Mouse (Mus musculus) embryonic facial prominence, embryonic 14.5 days (tissue): ENCODE data around the gene Arhgap35. TPM values are rescaled to one million over a fixed set of nuclear protein-coding genes. Genes with fewer than 3 reads are reported as not detected.

ENCODE experiments used
- ATAC-seq: fragments of 200-750 bp; cut with Nextera tagmentation; 2 replicates; pipeline ENCODE4 v1.8.0; 2017; ENCODE audit warnings: low read depth, moderate number of reproducible peaks, moderate TSS enrichment
- DNase-seq: peaks from one replicate; pipeline ENCODE4 v3.0.0-alpha.2; 2015; ENCODE audit warnings: low spot score
- H3K27ac ChIP-seq: fragments of 300-500 bp; sonication (generic); replicated peaks from 2 replicates; pipeline ENCODE4 v1.5.1; 2014; ENCODE audit warnings: low read depth, mild to moderate bottlenecking, low read length, moderate library complexity
- H3K27me3 ChIP-seq: fragments of 300-500 bp; sonication (generic); replicated peaks from 2 replicates; pipeline ENCODE4 v1.6.1; 2014; ENCODE audit warnings: low read length; ENCODE audit not compliant: control insufficient read depth, insufficient read depth
- H3K36me3 ChIP-seq: fragments of 300-500 bp; sonication (generic); 2 replicates; pipeline ENCODE4 v1.6.1; 2014; ENCODE audit warnings: low read length, mixed read lengths; ENCODE audit not compliant: control insufficient read depth, insufficient read depth
- H3K4me1 ChIP-seq: fragments of 300-500 bp; sonication (generic); 2 replicates; pipeline ENCODE4 v1.6.1; 2014; ENCODE audit warnings: antibody characterized with exemption, low read length; ENCODE audit not compliant: control insufficient read depth, insufficient read depth
- H3K4me2 ChIP-seq: fragments of 300-500 bp; sonication (generic); 2 replicates; pipeline ENCODE4 v1.6.1; 2014; ENCODE audit warnings: low read depth, mild to moderate bottlenecking, low read length, moderate library complexity, mixed read lengths
- H3K4me3 ChIP-seq: fragments of 300-500 bp; sonication (generic); 2 replicates; pipeline ENCODE4 v1.5.1; 2014; ENCODE audit warnings: low read depth, mild to moderate bottlenecking, low read length
- H3K9ac ChIP-seq: fragments of 300-500 bp; sonication (generic); 2 replicates; pipeline ENCODE4 v1.6.1; 2014; ENCODE audit warnings: low read depth, mild to moderate bottlenecking, low read length, moderate library complexity, mixed read lengths
- H3K9me3 ChIP-seq: fragments of 300-500 bp; sonication (generic); 2 replicates; pipeline ENCODE4 v1.6.1; 2016; ENCODE audit warnings: low read length; ENCODE audit not compliant: control insufficient read depth
- WGBS: fragments of 180-500 bp; shearing (Covaris S2); extraction: QIAGEN DNeasy Blood & Tissue Kit; methylation state at CpG from one replicate; pipeline ENCODE4 v1.1.7; 2014; 5-methylcytosine and 5-hydroxymethylcytosine counted together
- polyA plus RNA-seq: library from polyadenylated mRNA; unstranded; fragments of >200 nt; fragmentation: Nextera tagmentation; extraction: Ambion mirVana; gene quantifications from 2 replicates; pipeline ENCODE4 v1.2.1, GENCODE M21; 2014

Arhgap35 gene
- polyA plus RNA-seq, 1 experiment from 2014 or later = 23.0 TPM

- 21% methylated on average over 10 of the region's 10 CpGs for WGBS
- peak; percentile 13; the same call in 1 of the 2 replicates for ATAC-seq
These were observed 15.0 kb upstream of the Arhgap35 start for GRCm38 (mm10) chr7:16629598-16630296.

GRCm38 (mm10) chr7:16628096-16628771 is 13.4 kb upstream of the Arhgap35 start:
- no peaks in the 10 kb centered on the region for H3K4me1 ChIP-seq
- H3K4me3 ChIP-seq = no peak overlapping the region
- peak; percentile 78 for DNase-seq
- H3K4me2 ChIP-seq = no peak overlapping the region
- no peak overlapping the region for H3K27ac ChIP-seq
- peak; percentile 78 for ATAC-seq
- H3K9me3 ChIP-seq = no peaks in the 10 kb centered on the region
- no peaks in the 10 kb centered on the region for H3K27me3 ChIP-seq
- WGBS = 34% methylated on average over 12 of the region's 12 CpGs
- no peak overlapping the region for H3K9ac ChIP-seq
- no peaks in the 10 kb centered on the region for H3K36me3 ChIP-seq

More at GRCm38 (mm10) chr7:16629598-16630296, 15.0 kb upstream of the Arhgap35 start:
- Histone ChIP-seq H3K27me3 (no peaks in the 10 kb centered on the region), H3K4me3 (no peak overlapping the region), H3K4me1 (no peaks in the 10 kb centered on the region), H3K9me3 (no peaks in the 10 kb centered on the region), H3K36me3 (no peaks in the 10 kb centered on the region), H3K27ac (no peak overlapping the region), H3K4me2 (no peak overlapping the region), H3K9ac (no peak overlapping the region)
- peak; percentile 50 for DNase-seq

GRCm38 (mm10) chr7:16623687-16624086 is 8.9 kb upstream of the Arhgap35 start:
- Histone ChIP-seq H3K4me1 (peaks cover under 1% of the 10 kb centered on the region; the same call in 1 of the 2 replicates), H3K9me3 (no peaks in the 10 kb centered on the region), H3K36me3 (no peaks in the 10 kb centered on the region), H3K4me3 (no peak overlapping the region), H3K27ac (no peak overlapping the region), H3K27me3 (no peaks in the 10 kb centered on the region), H3K4me2 (no peak overlapping the region), H3K9ac (no peak overlapping the region)
- ATAC-seq (no peak), DNase-seq (no peak)

GRCm38 (mm10) chr7:16623131-16623530 is 8.3 kb upstream of the Arhgap35 start:
- no peaks in the 10 kb centered on the region for H3K9me3 ChIP-seq
- H3K9ac ChIP-seq = no peak overlapping the region
- no peak for DNase-seq
- no peak overlapping the region for H3K27ac ChIP-seq
- H3K4me3 ChIP-seq = no peak overlapping the region
- no peaks in the 10 kb centered on the region for H3K27me3 ChIP-seq
- H3K36me3 ChIP-seq = no peaks in the 10 kb centered on the region
- no peak overlapping the region for H3K4me2 ChIP-seq
- no peak for ATAC-seq
- peaks cover 3% of the 10 kb centered on the region; the same call in 1 of the 2 replicates for H3K4me1 ChIP-seq
- 37% methylated on average over 4 of the region's 4 CpGs for WGBS

GRCm38 (mm10) chr7:16621066-16621622 is 6.4 kb upstream of the Arhgap35 start:
- peaks cover 3% of the 10 kb centered on the region; the same call in 1 of the 2 replicates for H3K4me1 ChIP-seq
- 66% methylated on average over 8 of the region's 8 CpGs for WGBS
- DNase-seq = no peak

GRCm38 (mm10) chr7:16618661-16619211 is 3.9 kb upstream of the Arhgap35 start:
- H3K27me3 ChIP-seq = no peaks in the 10 kb centered on the region
- H3K27ac ChIP-seq = no peak overlapping the region
- ATAC-seq = no peak
- peaks cover 3% of the 10 kb centered on the region; the same call in 1 of the 2 replicates for H3K4me1 ChIP-seq
- no peaks in the 10 kb centered on the region for H3K9me3 ChIP-seq
- H3K4me3 ChIP-seq = peak overlapping the region; percentile 24
- H3K4me2 ChIP-seq = peak overlapping the region; percentile 50
- WGBS = 2% methylated on average over 30 of the region's 30 CpGs
- H3K9ac ChIP-seq = peak overlapping the region; percentile 45
- no peaks in the 10 kb centered on the region for H3K36me3 ChIP-seq
- DNase-seq = peak; percentile 72

More at GRCm38 (mm10) chr7:16621066-16621622, 6.4 kb upstream of the Arhgap35 start:
- Histone ChIP-seq H3K4me3 (no peak overlapping the region), H3K9ac (no peak overlapping the region), H3K27ac (no peak overlapping the region), H3K4me2 (no peak overlapping the region), H3K36me3 (no peaks in the 10 kb centered on the region), H3K27me3 (no peaks in the 10 kb centered on the region), H3K9me3 (no peaks in the 10 kb centered on the region)
- ATAC-seq = no peak

GRCm38 (mm10) chr7:16617045-16617444 is 2.3 kb upstream of the Arhgap35 start:
- Histone ChIP-seq H3K27me3 (no peaks in the 10 kb centered on the region), H3K9ac (no peak overlapping the region), H3K36me3 (no peaks in the 10 kb centered on the region), H3K4me2 (no peak overlapping the region), H3K27ac (no peak overlapping the region), H3K4me1 (peaks cover 14% of the 10 kb centered on the region), H3K9me3 (no peaks in the 10 kb centered on the region), H3K4me3 (no peak overlapping the region)
- DNase-seq = peak; percentile 33
- ATAC-seq = no peak
- WGBS = 13% methylated on average over 2 of the region's 2 CpGs

GRCm38 (mm10) chr7:16614171-16614887 is 464 bp downstream of the Arhgap35 start:
- peak overlapping the region; percentile 97 for H3K9ac ChIP-seq
- peaks cover 28% of the 10 kb centered on the region for H3K4me1 ChIP-seq
- DNase-seq (peak; percentile 77), ATAC-seq (peak; percentile 17)
- peak overlapping the region; percentile 100 for H3K27ac ChIP-seq
- H3K4me3 ChIP-seq = peak overlapping the region; percentile 84
- WGBS = 0% methylated on average over 14 of the region's 101 CpGs
- no peaks in the 10 kb centered on the region for H3K9me3 ChIP-seq
- H3K4me2 ChIP-seq = peak overlapping the region; percentile 66
- no peaks in the 10 kb centered on the region for H3K27me3 ChIP-seq
- no peaks in the 10 kb centered on the region for H3K36me3 ChIP-seq
